Mouse (Mus musculus) cerebellum, adult 11-12 months (tissue): ENCODE data around the gene Olfr1490.
"Not testable (repeated sequence)": the region's sequence is repeated elsewhere in the genome, so short reads cannot be mapped to it uniquely, and the experiment has no call there.

Experiments used
- DNase-seq: peaks from one replicate; pipeline ENCODE4 v3.0.0; 2022

The Olfr1490 gene

DNA sequence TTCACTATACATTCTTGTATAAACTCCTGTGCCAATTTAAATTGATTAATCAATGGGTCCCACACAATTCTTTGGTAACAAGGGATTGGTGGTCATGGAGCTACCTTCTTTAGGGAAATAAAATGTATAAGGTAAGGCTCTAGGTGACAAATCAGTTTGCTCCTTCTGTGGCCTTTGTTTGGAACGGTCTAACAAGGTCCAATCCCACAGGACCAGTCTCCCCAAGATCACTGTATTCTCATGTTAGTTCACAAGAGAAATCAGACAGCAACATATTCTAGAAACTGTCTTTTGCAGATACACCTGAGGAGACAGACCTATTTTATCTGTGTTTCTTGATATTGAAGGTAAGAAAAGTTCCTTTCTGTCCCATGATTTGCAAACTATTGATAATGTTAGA, at the start of gene Olfr1490:
Gene Olfr1490 (plus strand): TSS at position 301 of the 400 bp plus-strand sequence.
- DNase-seq, result no peak

DNA sequence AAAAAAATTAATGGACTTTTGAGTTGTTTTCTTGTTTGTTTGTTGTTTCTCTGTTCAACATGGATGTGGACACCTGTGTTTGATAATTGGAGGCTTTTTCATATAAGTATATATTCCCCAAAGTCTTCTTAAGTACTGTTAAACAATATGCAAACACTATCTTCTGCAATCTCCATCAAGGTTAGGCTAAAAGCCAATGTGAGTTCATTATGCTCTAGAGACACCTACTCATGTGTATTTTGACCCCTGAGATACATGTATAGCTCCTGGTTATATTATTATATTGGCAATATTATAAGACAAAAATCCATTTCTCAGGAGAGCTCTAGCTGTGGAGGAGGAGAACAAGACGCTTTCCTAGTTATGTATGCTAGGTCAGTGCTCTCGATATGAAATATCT, 33.8 kb upstream of the Olfr1490 start, which contains the start of gene Olfr1487:
Gene Olfr1487 (plus strand): TSS at position 301 of the 400 bp plus-strand sequence.
- DNase-seq, result not testable (repeated sequence)

GRCm38 (mm10) chr19:13631321-13631720, 19.6 kb upstream of the Olfr1490 start, which contains the start of gene Olfr1489:
Gene Olfr1489, plus strand, starts transcription at chr19:13631621.
- no peak for DNase-seq

DNA sequence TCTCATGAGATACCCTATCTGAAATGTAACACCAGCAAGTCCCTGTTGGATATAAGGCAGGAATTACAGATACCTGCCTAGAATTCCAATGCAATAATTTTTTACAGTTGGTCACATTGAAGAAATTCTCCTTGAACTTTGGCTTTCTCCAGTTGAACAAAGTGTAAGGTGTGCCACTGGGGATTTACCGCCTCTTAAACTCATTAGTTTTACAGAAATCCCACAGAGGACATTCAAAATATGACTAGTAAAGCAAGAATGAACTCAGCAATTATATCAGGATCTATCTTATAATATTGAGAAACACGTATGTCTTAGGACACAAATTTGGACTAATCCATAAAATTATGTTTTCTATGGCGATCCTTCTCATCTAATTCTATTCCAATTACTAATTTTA, 46.1 kb downstream of the Olfr1490 start, which contains the start of gene Olfr1491:
Gene Olfr1491 (plus strand): TSS at position 301 of the 400 bp plus-strand sequence.
- DNase-seq, result no peak
